Mouse (Mus musculus) lung, adult 18-20 months (tissue): ENCODE data around the gene Vmn1r85.
A peak's percentile ranks its signal among the peaks of the same experiment; 100 is the strongest.
"Not testable (repeated sequence)": the region's sequence is repeated elsewhere in the genome, so short reads cannot be mapped to it uniquely, and the experiment has no call there.

Experiments
- DNase-seq, 2 experiments: peaks; one replicate each; pipeline ENCODE4 v3.0.0; 2022; ENCODE audit warnings: mixed read lengths in 2 of 2

Gene Vmn1r85

DNA sequence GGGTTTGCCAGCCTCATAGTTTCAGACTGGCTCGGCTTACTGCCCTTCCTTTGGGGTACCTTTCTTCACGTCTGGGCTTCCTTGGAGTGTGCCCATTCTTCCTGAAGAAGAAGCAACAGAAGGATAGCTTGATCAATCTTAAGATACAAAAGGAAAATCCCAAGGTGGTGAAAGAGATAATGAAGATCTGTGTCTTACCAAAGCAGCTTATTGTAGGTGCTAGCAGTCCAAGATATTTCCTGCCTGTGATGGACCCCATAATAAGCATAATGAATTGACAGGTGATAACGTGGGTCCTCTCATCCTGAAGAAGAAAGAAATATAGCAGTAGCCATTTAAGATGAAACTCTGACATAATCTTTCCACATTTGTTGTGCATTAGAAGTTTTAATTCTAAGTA, at the start of gene Vmn1r85:
Gene Vmn1r85 (minus strand): TSS at position 101 of the 400 bp plus-strand sequence.
- no peak for DNase-seq

DNA sequence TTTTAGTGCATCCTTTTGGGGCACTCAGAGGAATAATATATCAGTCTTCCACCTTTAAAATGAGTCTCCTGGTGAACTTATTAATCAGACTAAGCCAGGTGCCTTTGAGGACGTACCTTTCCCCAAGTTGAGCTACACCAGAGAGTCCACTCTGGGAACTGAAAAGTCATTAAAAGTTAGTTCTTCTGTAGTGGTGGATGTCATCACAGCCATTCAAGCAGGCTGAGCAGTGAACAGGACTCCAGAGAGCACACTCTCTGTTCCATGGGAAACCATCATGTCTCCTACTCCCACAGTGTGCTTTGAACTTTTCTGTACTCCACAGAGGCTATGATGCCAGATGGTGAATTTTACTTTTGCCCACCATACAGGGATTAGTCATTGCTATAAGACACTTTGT, 45.1 kb upstream of the Vmn1r85 start, which contains the start of gene Vmn1r87:
Gene Vmn1r87 (minus strand): TSS at position 101 of the 400 bp plus-strand sequence.
- no peak for DNase-seq

DNA sequence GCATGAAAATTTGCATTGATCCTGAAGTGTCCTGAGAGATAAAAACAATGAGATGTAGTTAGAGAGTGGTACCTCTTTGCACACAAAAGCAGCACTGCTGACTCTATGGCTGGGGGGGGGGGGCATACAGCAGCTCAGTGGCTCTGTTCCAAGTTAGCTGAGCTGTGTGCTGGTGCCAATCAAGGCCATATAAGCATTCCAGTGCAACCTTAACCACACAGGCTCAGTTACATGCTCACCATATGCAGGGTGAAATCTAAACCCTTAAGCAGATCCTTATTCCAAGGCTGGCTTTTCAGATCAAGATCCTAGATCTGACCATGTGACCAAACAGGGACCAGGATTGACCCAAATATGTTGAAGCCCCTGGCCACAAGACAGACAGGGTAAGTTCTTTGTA, 42.4 kb upstream of the Vmn1r85 start:
- no peak for DNase-seq

DNA sequence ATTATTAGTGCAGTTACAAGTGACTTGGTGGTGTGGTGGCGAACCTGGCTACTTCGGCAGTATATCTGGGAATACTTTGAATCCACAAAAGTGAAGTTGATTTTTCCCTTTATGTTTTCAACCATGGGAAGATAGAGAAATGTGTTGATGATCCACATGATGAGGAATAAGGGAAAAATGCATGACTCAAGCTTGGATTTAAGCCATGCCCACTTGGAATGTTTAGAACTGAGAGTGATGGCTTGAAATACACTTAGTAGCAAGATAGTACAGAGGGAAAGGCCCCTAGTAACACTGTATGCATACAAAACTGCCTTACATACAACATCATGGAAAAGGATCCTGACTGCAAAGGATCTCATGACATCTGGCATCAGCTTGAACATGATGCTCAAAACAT, 36.9 kb upstream of the Vmn1r85 start:
- DNase-seq: no peak

DNA sequence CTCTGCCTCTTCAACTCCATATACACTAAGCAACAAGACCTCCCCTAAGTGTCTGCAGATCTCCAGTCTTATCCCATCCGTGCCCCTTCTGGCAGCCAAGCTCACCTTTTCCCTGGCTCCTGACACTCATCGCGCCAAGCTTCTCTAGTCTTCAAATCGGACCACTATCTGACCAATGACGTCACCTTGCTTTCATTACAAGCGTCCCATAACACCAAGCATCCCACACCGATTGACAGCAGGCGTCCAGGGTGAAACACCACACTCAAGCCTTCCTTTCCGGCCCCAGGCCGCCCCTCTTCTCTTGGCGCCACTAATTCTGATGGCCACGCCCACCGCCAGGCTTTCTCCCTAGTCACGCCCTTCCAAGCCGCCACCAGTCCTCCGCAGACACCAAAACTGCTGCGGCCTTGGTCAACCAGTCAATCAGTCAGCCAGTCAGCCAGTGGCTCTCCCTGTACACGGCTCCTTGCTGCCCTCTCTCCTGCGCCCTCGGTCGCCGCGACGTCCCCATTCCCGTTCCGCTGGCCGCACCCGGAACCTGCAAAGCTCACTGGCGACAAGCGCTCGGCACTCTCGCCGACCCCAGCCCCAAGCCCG, 28.7 kb upstream of the Vmn1r85 start:
- peak; percentile 2 to 9 for DNase-seq

DNA sequence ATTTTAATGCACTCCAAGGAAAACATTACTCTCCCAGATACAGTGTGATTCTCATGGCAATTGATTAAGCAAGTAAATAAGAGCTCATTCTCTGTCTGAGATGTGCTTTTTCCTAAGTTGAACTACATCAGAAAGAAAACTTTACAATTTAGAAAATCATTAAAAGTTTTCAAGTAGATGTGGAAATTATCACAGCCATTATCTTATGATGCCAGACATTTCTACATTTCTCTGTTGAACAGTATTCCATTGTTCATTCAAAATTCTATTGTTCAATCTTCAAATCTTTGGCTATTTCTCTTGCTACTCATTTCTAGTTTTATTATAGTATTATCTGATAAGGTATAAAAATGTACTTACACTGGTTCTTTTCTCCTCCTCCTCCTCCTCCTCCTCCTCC, 24.8 kb upstream of the Vmn1r85 start, which contains the start of gene Vmn1r86:
Gene Vmn1r86 (minus strand): TSS at position 101 of the 400 bp plus-strand sequence.
- no peak for DNase-seq

DNA sequence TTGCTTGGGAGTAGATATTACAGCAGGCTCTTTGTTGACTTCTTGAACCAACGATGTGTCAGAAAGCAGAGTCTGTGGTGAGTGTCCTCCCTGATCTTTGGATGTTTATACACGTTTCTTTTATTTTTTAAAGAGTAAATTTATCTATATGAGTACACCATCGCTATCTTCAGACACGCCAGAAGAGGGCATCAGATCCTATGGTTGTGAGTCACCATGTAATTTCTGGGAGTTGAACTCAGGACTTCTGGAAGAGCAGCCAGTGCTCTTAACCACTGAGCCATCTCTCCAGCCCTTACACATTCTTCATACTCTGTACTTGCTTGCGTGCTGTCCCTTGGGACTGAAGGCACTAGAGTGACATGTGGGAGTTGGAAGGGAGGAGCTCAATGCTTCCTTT, 22.7 kb downstream of the Vmn1r85 start:
- DNase-seq: no peak

DNA sequence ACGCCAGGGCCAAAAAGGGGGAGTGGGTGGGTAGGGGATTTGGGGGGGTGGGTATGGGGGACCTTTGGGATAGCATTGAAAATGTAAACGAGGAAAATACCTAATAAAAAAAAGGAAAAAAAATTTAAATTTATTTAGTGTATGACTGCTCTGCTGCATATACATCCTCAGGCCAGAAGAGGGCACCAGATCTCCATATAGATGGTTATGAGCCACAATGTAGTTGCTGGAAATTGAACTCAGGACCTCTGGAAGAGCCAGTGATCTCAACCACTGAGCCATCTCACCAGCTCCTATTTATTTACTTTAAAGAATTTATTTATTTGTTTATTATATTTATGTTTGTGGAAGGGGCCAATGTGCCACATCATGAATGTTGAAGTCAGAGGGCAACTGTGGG, 31.6 kb downstream of the Vmn1r85 start:
- DNase-seq: not testable (repeated sequence)

DNA sequence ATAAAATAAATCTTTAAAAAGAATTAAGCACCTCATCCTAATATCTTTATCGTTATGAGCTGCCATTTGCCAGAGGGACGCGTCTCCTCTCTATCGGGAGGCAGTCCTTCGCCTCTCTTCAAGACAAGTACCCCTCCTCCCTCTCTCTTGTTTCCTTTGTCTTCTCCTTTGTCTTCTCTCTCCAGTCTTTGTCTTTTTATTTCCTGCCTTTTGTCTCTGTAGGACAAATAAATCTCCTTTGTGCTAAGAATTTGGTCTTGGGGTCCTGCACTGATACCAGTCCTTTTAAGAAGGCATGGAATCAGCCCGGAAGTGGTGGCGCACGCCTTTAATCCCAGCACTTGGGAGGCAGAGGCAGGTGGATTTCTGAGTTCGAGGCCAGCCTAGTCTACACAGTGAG, 35.4 kb downstream of the Vmn1r85 start:
- DNase-seq: no peak

DNA sequence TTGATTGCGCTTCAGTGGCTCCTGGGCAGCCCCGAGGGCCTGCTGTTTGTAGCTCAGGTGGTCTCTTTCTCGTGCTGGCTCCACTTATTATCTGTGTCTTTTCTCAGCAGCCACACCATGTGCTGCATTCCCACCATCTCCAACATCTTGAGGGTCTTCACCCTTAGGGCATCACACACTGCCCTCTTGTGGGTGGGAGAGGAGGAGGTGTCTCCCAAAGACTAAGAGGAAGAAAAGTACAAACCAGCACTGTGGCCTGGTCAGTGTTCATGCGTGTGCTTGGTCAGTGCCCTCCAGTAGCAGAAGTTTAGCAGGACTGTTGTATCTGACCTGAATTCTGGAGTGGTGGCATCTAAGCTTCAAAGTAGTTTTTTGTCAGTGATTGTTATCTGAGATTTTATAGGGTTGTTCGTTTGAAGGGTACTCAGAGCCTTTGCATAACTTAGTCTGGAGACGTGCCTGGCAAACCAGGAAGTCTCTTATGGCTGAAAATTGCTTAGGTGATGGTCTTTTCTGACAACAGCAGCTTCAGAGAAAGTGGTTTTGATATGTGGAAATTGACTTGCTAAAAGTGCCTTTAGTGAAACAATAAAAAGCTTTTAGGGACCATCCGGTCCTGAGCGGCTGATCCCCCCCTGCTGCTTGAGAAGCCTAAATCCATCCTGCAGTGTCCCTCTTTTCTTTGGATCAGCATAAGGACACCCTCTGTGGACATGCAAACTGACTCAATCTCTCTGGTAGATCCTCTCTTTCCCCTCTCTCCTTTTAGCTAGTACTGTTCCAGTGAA, 37.9 kb downstream of the Vmn1r85 start:
- DNase-seq: no peak

DNA sequence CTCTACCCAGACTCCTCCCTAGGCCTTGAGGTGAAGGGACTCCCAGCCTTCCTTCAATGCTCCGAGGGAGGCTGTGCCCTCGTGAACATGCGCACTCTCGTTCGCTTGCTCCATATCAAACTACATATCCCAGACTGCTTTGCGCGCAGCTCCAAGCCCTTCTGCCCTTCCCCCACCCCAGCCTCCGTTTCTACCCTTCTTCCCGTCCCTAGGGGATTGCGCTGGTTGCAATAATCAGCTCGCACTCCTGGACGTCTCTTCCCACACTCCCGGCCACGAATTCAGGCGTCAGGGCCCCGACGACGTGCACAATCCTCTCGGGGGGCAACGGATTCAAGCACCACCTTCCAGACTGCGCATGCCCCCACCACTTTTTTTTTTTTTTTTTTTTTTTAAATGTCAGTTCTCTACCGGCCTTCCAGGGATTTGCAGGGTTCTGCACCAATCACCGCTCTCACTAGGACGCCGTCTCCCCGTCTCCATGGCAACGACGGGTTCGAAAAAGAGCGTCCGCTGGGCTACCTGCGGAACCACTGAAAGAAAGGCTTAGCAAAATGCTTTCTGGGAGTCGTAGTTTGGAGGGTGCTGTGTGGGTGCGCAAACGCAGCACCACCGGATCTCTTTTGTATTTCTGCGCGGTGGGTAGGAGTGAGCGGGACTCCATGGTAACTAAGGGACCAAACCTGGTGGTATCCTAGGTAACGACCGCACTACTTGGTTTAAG, 40.5 kb downstream of the Vmn1r85 start, which contains the start of gene Mzf1:
Gene Mzf1 (minus strand): TSS at position 478 of the 724 bp plus-strand sequence.
- DNase-seq: peak; percentile 94 to 96

DNA sequence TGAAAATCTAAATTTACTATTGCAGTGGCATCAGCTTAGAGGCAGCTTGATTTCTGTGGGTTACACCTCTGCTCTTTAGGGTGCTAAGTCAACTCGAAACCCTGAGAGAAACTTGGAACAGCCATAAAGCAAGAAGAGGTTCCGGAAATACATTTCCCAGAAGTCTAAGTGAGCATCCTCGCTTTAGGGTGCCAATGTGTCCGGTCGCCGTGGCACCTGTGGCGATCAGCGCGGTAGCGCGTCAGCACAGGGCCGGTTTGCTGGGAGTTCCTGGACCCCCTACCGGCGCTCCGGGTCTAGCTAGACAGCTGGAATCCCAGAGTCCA, 41.0 kb downstream of the Vmn1r85 start:
- no peak for DNase-seq

DNA sequence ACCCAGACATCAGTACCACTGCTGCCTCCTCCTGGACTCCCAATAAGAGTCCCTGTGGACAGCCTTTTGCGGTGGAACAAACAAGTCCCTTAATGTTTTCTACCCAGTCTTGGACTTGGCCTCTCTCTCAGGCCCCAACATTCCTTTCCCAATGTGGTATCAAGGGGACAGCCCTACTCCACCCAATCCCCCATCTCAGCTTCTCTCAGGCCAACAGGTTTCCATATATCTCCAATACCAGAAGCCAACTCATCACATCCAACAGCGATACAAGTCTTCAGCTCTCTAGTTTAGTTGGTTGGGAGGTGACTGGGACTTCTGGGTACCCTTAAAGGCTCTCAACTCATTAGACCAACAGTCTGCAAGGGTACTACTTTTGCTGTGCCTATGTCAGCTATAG, 41.5 kb downstream of the Vmn1r85 start:
- DNase-seq: no peak

DNA sequence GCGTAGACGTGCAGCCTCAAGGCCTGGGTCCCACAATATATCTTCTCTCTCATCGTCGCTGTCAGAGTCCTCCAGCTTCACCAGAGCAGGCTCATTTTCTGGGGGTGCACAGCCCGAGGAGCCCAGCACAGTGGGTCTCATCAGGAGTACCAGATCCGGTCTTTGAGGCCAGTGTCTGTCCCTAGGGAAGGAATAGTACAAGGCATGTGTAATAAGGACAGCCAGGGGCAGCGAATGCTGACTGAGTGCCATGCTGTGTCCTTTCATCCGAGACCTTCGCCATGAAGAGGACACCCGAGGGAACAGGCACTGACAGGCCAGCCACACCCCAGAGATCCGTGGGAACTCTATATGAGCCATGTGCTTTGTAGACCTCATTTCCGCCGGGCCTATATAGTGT, 42.0 kb downstream of the Vmn1r85 start:
- no peak for DNase-seq

DNA sequence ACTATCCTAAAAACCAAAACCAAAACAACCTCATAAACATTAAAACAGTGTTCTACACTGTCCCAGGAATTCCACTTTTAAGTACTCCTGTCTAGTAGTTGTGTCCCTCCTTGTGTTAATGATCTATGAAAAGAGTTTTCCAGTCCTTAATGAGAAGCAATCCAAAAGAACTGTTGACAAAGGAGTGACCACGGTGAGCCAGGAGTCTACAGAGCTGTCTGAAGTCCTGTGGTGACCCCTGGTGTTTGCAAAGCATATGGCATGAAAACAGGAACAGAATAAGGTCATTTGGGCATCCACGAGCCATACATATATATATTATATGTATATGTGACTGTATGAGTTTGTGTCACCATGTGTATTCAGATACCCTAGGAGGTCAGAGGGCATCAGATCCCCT, 48.9 kb downstream of the Vmn1r85 start:
- DNase-seq: peak; percentile 59 to 77

DNA sequence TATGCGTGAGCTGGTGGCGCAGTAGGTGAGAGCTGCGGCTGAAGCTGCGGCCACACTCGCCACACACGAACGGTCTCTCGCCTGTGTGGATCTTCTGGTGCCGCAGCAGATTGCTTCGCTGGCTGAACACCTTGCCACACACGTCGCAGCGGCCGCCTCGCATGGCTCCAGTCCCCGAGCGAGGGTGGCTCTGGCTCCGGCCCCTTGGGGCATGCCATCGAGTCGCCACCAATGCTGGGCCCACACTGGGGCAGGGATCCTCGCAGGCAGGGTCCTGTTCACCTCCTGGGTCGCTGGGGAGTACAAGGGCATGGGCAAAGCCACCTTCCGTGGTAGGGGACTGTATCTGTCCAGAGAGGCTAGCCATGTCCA, 50.7 kb downstream of the Vmn1r85 start:
- DNase-seq: no peak

DNA sequence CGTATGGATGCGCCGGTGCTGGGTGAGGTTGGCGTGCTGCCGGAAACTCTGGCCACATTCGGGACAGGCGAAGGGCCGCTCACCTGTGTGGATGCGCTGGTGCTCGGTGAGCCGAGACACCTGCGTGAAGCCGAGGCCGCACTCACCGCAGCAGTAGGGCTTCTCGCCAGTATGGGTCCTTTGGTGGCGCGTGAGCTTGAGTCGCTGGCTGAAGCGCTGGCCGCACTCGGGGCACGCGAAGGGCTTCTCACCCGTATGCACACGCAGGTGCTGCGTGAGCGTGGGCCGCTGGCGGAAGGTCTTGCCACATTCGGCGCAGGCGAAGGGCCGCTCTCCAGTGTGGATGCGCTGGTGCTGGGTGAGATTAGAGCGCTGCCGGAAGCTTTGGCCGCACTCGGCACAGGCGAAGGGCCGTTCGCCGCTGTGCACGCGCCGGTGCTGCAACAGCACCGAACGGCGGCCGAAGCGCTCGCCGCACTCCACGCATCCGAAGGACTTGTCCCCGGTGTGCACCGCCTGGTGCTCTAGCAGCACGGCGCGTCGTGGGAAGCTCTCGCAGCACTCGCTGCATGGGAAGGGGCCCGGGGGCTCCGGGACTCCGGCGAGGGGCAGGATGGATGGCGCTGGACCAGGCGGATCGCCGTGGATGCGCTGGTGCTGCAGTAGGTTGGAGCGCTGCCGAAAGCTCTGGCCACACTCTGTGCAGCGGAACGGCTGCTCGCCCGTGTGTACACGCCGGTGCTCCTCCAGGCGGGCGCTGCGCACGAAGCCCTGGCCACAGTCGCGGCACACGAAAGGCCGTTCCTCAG, 51.3 kb downstream of the Vmn1r85 start:
- no peak for DNase-seq

DNA sequence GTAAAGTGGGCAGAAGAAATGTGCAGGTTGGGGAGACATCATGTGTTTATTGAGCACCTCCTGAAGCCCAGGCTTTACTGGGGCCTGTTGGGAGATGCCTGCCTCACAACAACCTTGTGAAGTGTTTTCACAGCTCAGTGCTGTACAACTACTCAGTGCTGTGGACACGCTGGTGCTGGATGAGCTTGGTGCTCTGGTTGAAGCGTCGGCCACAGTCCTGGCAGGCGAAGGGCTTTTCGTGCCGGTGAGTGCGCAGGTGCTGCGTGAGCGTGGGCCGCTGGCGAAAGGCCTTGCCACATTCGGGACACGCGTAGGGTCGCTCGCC, 51.9 kb downstream of the Vmn1r85 start:
- DNase-seq: no peak

DNA sequence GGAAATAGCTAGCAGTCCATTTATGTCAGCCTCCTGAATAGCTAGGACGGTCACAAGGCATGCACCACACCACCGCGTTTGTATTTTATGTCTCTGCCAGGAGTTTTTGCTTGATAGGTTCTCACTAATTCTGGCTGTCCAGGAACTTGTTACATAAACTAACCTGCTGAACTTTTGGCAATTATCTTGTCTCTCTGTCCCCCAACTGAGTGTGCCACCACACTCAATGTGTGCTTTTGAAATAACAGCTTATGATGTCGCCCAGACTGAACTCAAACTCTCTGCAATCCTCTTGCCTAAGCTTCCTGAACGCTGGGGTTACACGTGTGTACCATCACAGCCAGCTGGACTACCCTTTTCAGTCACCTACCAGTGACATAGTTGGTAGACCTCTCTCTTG, 52.5 kb downstream of the Vmn1r85 start:
- no peak for DNase-seq

DNA sequence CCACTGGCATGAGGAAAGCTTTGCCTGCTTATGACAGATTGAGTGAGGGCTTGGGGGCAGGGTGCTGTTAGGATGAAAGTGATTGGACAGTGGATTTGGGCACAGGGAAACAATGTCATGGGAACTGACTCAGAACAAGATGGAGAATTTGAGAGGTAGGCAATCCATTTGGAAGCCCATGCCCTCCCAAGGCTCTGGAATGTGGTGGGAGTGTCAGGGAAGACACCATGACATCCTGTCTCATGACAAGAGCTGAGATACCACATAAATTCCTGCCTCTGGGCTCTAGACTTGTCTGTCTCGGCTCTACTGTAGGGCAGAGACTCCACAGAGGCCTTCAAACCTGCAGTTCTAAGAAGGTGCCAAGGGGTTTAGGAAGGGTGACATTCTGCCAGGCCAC, 53.7 kb downstream of the Vmn1r85 start:
- no peak for DNase-seq

DNA sequence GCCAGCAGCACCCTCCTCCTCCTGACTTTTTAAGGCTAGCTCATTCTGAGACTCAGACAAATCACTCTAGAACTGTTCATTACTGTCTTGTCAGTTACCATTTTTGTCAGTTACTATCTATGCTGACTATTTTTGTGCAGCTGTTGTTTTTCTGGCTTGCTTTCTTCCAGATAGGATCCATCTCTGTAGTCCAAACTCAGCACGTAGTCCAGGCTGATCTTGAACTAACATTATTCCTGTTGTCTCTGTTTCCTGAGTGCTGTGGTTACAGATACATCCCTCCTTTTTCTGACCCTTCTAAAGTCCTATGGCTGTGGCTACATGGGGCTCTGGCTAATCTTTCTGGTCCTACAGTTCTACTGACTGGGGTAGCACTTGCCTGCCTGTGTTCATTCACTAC, 55.8 kb downstream of the Vmn1r85 start:
- DNase-seq: no peak

DNA sequence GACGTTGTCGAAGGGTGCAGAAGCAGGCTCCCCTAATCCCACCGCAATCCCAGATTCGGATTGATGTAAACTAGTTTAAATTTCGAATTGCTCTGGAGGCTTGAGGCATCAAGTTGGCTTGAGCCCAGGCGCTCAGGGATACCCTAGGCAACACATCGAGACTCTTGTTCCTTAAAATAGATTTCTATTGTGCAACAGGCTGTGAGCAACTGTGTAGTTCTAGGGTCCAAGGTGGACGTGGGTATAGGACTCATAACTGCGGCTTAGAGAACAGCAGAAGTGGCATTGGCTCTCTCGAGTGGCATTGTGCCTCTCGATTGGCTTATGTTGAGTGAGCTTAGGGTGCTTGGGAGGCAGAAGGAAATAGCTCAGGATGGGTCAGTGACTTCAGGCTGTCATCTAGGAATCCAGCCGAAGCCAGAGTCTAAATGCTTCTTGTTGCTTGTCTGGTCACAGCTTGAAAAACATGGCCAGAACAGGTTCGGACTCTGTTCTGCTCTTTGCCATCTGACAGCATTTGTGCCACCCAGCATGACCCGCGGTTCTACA, 56.3 kb downstream of the Vmn1r85 start:
- DNase-seq: peak; percentile 21 to 47
